9 mouse cellular contexts compared by ENCODE assay signal in genomic region chr13:96131911-96132310, GRCm38 (mm10). TPM values are rescaled to one million over a fixed set of nuclear protein-coding genes. Genes with fewer than 3 reads are reported as not detected.
DNase-seq lines count a peak whose midpoint lies in the region; ATAC-seq lines count a peak whose summit lies in the region.
"Had no signal": no experiment of that assay in that cellular context is flagged by ENCODE, and none has a peak within 500 bp of the region (broad histone marks: within the 10 kb centered on the region; RNA-seq: fewer than 3 reads in every experiment).

No protein-coding gene starts in this region.

- H3K27me3 ChIP-seq in heart, embryonic 10.5 days (ENCODE audit: insufficient read depth, poor library complexity, severe bottlenecking): peaks cover 91% of the 10 kb centered on the region
- H3K27me3 ChIP-seq in limb, embryonic 12.5 days: peaks cover 76% of the 10 kb centered on the region
- peaks cover 64% of the 10 kb centered on the region for H3K27me3 ChIP-seq in stomach, embryonic 15.5 days (replicated peaks)

- under 1% methylated on average over 18 of the region's 19 CpGs for WGBS in heart, embryonic 10.5 days
- WGBS in limb, embryonic 12.5 days: 0% methylated on average over 16 of the region's 19 CpGs
- WGBS in stomach, embryonic 15.5 days: 1% methylated on average over 15 of the region's 19 CpGs

- H3K27ac ChIP-seq in heart, embryonic 10.5 days: no peak overlapping the region
- H3K27ac ChIP-seq in limb, embryonic 12.5 days: no peak overlapping the region
- no peak overlapping the region for H3K27ac ChIP-seq in stomach, embryonic 15.5 days

- H3K4me1 ChIP-seq in heart, embryonic 10.5 days: peaks cover 30% of the 10 kb centered on the region
- peaks cover 25% of the 10 kb centered on the region for H3K4me1 ChIP-seq in limb, embryonic 12.5 days (replicated peaks)
- peaks cover 15% of the 10 kb centered on the region for H3K4me1 ChIP-seq in stomach, embryonic 15.5 days

- peak overlapping the region; percentile 65 for H3K4me3 ChIP-seq in heart, embryonic 10.5 days
- H3K4me3 ChIP-seq in limb, embryonic 12.5 days (replicated peaks): peak overlapping the region; percentile 47
- H3K4me3 ChIP-seq in stomach, embryonic 15.5 days (replicated peaks): peak overlapping the region; percentile 40

- intact Hi-C loops in heart, postnatal 14 days (cut with DNase I): no loop called here

- ATAC-seq in limb, embryonic 12.5 days (ENCODE audit: insufficient number of reproducible peaks, insufficient read depth, low FRiP score, low TSS enrichment, low read depth): no peak
- 0 out of 2 replicates have a peak, but pooled peaks have one; percentile 10 for ATAC-seq in stomach, embryonic 15.5 days (ENCODE audit: insufficient read depth, low FRiP score, low read depth)

- no peak for DNase-seq in heart, embryonic 10.5 days (ENCODE audit: low spot score)
- DNase-seq in heart, postnatal 14 days: no peak
- DNase-seq in right cerebral cortex, adult 18-20 months: peak; percentile 27
- no peak for DNase-seq in right cerebral cortex, postnatal 14 days
- DNase-seq in embryo, embryonic 10 days (ENCODE audit: low spot score): no peak
- no peak for DNase-seq in frontal cortex, postnatal 36 days (ENCODE audit: low spot score in 2 of 2)
- DNase-seq: kidney, adult 9 months had no signal

- no peaks in the 10 kb centered on the region for H3K9me3 ChIP-seq in heart, embryonic 10.5 days
- H3K9me3 ChIP-seq in limb, embryonic 12.5 days: no peaks in the 10 kb centered on the region
- no peaks in the 10 kb centered on the region for H3K9me3 ChIP-seq in stomach, embryonic 15.5 days

- peak overlapping the region; percentile 95 for H3K4me2 ChIP-seq in limb, embryonic 12.5 days
- peak overlapping the region; percentile 91 for H3K4me2 ChIP-seq in stomach, embryonic 15.5 days

- no peaks in the 10 kb centered on the region for H3K36me3 ChIP-seq in heart, embryonic 10.5 days
- no peaks in the 10 kb centered on the region for H3K36me3 ChIP-seq in limb, embryonic 12.5 days
- no peaks in the 10 kb centered on the region for H3K36me3 ChIP-seq in stomach, embryonic 15.5 days

- peak overlapping the region; percentile 45 for H3K9ac ChIP-seq in limb, embryonic 12.5 days (replicated peaks)
- H3K9ac ChIP-seq in stomach, embryonic 15.5 days: no peak overlapping the region

RNA-seq across cellular contexts. Expression of gene Sv2c, which starts 0.5 kb away (rescaled TPM):
- 0.29 and 1.1 TPM in 2 replicates for polyA plus RNA-seq in heart, embryonic 10.5 days (2016; fragmentation: Nextera tagmentation; extraction: Ambion mirVana)
- under 1 TPM; 0.07 to 0.24 TPM for total RNA-seq in heart, postnatal 14 days (2021)
- 1.5 and 1.7 TPM in 2 replicates for polyA plus RNA-seq in limb, embryonic 12.5 days (2016; fragmentation: Nextera tagmentation; extraction: Ambion mirVana)
- polyA plus RNA-seq in stomach, embryonic 15.5 days (2015; fragmentation: Nextera tagmentation; extraction: Ambion mirVana): 2.6 TPM in 2 replicates

RNA-seq across cellular contexts. Expression of gene Gm17190, which starts 50.1 kb away (rescaled TPM):
- not detected in 2 replicates for polyA plus RNA-seq in heart, embryonic 10.5 days (2016; fragmentation: Nextera tagmentation; extraction: Ambion mirVana)
- total RNA-seq in heart, postnatal 14 days (2021): not detected
- polyA plus RNA-seq in limb, embryonic 12.5 days (2016; fragmentation: Nextera tagmentation; extraction: Ambion mirVana): 0.25 TPM in 1 of 2 replicates, not detected in the other
- 0.15 and 0.21 TPM in 2 replicates for polyA plus RNA-seq in stomach, embryonic 15.5 days (2015; fragmentation: Nextera tagmentation; extraction: Ambion mirVana)

RNA-seq across cellular contexts. Expression of gene Gm20075, which starts 50.7 kb away (rescaled TPM):
- polyA plus RNA-seq in heart, embryonic 10.5 days (2016; fragmentation: Nextera tagmentation; extraction: Ambion mirVana): 27.7 and 29.4 TPM in 2 replicates
- total RNA-seq in heart, postnatal 14 days (2021): 10 to 100 TPM; 13.1 to 14.8 TPM
- polyA plus RNA-seq in limb, embryonic 12.5 days (2016; fragmentation: Nextera tagmentation; extraction: Ambion mirVana): 28.1 and 34.0 TPM in 2 replicates
- polyA plus RNA-seq in stomach, embryonic 15.5 days (2015; fragmentation: Nextera tagmentation; extraction: Ambion mirVana): 20.6 and 27.9 TPM in 2 replicates
